Mouse (Mus musculus): ENCODE data around the gene Plb1. TPM values are rescaled to one million over a fixed set of nuclear protein-coding genes. Genes with fewer than 3 reads are reported as not detected.

Plb1 gene
- total RNA-seq, 2 experiments from 2014 or later, result 4.0 to 6.5 TPM

DNA sequence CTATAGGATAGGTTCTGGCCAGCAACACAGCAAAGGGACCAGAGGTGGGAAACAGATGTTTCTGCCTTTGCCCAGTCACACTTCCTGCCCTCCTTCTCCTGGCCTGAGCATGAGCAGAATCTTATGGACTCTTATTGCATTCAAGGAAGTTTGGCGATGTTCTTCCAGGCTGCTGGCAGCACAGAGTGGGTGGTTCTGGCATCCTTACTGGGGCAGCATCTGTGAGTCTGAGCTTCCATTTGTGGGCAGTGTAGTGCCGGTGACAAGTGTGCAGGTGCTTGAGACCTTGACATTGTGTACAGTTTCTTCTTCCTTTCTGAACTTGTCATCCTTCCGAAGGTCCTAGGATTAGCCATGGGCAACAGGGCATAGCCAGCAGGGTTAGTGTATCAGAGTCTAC lies 12.9 kb downstream of the Plb1 start:
- no peak for DNase-seq

DNA sequence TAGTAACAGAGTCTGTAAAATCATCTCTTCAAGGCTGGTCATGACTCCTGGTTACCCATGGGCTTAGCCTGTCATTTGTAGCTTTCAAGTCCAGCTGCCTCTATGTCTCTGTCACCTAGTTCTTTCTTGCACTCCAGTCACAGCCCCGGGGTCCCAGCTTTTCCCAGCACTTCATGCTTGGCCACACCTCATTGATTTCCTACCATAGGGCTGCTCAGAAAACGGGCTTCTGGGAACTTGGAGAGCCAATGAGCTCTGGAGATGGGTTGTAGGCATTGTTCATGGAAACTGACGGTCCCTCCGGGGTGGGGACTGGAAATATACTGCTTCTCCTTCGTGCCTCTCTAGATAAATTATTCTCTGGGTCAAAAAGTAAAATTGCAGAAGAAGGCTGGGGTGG lies 28.2 kb downstream of the Plb1 start:
- DNase-seq, result no peak

DNA sequence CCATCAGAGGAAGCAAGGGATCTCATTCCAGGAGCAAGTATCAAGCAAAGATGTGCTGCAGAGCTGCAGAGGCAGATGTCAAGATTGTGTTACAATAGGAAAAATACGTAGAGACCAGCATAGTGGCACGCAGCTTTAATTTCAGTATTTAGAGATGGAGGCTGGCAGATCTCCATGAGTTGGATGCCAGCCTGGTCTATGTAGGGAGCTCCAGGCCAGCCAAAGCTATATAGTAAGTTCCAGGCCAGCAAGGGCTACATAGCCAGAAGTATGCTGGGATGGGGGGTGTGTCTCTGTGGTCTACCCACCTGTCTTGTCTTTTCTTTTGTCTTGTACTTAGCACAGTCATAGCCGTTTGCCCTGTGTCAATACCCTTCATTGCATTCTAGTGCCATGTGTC lies 28.7 kb downstream of the Plb1 start:
- DNase-seq, result no peak

DNA sequence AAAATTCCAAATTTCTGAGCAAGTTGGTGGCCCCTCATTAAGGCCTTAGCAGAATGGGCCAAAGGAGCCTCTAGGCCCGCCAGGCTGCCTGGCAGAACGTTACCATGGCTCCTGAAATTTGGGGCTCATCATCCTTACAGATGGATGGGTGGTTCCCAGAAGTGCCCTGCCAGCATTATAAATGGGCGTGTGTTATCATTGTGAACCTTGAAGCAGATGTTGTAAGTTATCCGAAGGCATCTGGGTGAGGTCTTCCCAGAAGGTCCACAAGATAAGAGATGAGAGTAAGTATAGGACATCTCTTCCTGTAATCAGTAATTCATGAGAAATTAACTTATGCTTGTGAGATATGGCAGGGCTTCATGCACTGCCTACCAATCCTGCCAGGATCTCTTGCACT lies 30.0 kb downstream of the Plb1 start:
- no peak for DNase-seq

DNA sequence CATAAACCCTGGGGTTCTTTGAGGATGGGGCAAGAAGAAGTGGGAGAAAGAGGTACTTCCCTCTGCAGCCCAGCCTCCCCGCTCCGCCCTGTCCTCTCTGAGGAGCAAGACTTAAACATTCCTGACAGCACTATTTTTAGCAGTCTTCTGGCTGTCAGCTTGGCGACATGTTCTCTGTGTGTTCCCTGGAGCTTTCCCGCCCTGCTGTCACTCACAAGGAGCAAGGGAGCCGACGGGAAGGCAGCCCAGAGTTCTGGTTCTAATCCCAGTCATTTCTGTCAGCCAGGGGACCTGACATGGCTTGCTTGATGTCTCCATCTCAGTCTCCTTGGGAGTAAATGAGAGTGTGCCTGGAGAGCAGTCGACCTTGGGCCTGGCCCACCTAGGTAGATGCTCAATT lies 40.0 kb downstream of the Plb1 start:
- peak; percentile 7 for DNase-seq

DNA sequence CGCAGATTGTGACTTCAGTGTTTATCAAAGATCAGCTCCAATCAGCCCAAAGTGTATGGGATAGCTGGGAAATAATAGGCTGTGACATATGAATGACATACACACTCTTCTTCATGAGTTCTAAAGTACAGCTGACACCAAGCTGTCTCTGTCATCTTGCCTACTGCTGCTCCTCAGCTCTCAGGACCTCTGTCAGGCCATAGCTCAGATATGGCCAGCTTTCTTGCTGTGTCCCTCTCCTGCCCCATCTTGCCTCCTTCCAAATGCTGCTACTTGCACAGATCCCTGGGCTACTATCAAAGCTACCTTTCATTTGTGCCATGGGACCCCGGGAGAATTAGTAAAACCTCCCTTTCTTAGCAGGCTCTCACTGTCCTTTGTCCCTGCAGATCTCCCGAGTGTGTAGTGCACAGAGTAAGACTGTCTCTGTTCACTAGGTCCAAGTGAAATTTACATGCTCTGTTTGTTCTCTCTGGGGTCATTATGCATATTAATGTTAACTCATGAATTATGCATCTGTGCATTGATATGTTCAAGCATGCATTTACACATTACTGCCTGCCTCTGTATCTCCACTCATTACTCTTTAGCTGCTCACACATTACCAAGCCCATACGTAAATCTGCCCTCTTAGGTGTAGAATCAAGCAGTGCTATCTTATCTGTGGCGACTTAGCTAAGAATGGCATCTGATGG lies 45.6 kb downstream of the Plb1 start:
- DNase-seq, result no peak

DNA sequence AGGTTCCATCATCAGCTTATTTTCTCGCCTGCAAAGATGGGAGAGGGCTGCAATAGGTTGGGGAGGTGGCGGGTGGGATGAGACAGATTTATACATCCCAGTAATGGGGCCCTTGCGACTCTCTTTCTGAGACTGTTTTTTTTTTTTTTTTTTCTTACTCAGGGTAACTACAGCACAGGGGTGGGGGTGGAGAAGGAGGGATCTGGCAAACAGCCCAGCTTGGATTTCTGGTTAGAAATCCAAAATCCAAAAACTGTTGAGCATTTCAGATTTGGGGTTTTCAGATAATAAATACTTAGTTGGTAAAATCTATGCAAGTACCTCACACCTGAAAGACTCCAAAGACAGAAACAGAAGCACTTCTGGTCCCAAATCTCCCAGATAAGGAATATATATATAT lies 47.6 kb downstream of the Plb1 start:
- DNase-seq, result no peak

DNA sequence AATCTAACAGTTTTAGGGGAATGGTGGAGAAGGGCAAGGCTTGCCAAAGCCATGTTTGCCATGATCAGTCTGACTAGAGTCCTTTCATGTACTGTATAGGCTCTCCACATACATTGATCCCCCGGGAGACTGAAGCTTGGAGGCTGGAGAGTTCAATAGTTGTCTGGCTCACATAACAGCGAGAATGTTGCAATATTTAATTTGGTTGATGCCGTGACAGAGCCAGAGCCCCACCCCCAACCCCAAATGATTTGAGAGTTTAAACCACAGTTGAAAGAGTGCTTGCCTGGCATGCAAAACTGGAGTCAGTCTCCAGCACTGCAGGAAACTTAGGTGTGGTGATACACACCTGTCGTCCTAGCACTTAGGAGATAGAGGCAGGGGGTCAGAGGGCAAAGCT lies 49.8 kb downstream of the Plb1 start:
- DNase-seq, result no peak

DNA sequence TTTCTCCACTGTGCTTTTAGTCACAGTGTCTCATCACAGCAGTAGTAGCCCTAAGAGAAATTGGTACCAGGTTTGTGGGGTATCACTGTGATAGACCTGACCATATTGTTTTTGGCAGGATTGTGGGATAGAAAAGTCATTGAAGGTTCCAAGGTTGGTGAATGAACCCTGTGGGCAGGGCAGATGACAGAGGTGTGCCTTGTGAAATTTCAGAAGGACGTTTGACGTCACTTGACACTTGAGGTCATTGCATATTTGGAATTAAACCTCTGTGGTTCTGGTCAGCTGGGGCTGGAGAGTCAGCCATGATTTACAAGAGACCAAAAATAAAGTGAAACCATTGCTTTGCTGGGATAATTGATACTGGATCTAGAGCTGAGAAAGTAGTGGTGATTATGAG lies 50.9 kb downstream of the Plb1 start:
- DNase-seq, result no peak

DNA sequence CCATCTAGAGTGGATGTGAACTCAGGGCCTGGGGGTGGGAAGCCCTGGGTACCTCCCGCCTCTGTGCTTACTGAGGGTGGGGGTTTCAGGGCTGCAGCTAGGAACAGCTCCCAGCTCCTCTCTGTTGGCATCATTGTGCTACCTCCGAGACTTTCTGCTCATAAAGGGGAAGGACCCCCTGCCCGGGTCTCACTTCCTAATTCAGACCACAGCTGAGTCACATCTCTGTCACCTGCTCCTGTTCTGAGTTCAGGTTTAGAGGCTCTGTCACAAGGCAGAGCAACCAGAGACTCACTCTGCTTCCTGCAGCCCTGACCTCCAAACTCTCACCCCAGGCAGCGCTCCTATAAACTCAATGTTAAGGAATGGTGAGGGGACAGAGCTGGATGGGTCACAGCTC lies 53.8 kb downstream of the Plb1 start:
- no peak for DNase-seq

DNA sequence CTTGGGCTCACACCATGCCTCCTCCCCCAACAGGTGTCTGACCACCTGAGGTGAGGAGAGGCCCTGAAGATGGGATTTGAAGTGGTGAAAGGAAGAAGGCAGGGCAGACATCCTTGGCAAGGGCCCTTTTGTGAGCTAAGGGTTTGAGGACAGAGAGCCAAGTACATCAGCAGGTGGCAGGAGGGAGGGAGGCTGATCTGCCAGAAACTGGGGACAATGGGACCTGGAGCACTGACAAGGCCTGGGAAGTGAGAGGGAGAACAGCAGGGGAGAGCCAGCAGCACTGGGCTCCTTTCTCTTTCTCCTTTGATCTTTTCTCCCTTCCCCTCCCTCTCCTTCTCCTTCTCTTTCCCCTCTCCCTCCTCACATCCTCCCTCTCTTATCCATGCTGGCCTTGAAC lies 55.5 kb downstream of the Plb1 start:
- DNase-seq, result no peak

DNA sequence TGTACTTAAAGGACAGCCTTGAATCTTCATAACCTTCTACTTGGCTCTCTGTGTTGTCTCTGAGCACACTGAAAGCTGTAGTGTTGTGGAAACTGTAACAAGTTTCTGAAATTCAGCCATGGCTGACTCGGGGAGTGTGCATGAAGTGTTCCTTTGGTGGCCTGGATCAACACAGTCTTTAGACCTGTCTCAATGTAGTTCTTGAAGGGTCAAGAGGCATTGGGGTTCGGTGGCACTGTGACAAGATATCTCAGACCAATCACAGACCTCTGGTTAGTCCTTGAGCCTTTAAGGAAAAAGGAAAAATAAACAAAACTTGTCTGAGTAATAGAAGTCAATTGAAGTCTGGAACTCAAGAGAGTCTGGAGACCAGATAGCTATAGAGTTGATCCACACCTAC lies 58.8 kb downstream of the Plb1 start:
- no peak for DNase-seq

DNA sequence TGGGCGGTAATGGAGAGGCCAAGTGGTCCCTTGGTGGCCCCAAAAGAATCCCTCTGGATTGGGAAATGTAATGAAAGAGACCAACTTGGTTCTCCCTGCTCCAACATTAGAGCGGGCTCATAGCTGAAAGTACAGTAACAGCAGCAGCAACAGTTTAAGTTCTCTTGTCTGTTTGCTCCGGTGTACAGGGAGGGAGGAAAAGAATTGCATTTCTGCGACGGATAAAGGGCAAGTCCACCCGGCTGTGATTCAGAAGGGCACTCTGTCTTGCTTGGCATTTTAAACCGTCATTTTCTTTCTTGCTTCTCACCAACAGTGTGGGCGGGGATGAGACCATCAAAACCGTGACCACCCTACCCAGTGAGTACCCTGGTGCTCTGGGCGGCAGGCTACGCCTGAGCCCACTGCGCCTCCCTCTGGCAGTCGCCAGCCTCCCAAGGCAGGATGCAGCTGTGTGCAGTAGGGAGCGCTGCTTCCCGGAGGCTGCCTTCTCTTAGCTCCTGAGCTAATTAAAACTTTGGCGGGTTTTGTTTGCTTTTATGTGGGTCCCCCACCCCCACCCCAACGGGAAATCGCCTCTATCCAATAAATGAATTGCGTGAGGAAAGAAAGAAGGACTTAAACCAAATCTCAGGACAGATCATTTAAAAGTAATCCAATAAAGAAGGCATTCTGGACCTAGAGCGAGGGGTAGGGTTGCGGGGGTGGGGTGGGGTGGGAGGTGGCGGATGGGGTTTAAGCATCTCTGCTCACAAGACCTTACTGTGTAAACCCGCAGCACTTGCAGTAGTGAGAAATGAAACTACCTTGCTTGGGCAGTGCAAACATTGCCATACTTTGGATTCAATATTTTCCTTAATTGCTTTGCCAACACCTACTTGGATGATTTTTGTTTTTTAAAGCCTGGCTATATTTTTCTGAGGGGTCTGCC lies 70.7 kb downstream of the Plb1 start:
- peak; percentile 58 for DNase-seq

DNA sequence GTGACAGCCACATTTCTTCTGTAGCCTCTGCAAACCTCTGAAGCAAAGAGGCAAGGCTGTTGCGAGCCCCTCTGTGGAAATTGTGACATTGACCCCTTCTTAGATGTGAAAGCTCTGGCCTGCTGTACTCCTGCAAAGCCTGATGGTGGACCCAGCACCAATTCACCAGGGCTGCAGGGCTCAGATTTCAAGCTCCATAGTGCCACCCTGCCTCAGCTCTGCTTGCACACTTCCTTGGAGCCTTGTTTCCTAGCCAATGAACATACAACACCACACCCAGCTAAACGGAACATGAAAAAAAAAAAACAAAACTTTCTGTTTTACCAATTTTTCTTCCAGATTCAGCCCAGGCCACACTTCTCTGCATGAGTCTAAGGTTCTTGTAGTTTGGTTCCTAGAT lies 74.6 kb downstream of the Plb1 start:
- no peak for DNase-seq

DNA sequence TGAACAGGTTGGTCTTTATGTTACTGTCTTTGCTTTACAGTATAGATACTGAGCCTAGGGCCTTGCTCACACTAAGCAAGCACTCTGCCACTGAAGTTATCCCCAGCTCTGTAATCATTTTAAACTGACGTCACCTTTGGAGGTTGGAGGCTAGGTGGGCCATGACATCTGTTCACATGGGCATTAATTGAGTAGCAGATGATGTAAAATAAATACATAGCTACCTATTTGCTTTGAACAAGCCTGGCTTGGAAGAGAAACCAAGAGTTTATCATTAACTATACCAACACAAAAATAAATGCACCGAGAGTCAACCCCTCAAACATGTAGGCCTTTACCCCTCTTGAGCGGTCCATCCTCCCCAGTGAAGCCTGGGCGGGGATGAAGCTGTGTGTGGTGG lies 76.1 kb downstream of the Plb1 start:
- no peak for DNase-seq

DNA sequence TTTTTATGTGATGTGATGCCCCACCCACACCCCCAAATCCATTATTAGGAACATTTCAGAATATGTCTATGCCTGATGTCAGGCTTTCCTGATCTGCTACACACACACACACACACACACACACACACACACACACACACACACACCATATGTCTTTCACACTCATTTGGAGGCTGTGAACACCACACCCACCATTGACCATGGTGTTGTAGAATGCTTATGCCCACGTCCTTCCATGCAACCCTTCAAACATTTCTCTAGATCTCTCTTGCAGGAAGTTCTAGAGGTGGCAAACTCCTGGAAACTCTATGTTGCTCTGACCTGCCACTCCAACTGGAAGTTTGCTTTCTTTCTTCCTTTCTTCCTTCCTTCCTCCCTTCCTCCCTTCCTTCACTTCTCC lies 77.2 kb downstream of the Plb1 start:
- DNase-seq, result no peak

DNA sequence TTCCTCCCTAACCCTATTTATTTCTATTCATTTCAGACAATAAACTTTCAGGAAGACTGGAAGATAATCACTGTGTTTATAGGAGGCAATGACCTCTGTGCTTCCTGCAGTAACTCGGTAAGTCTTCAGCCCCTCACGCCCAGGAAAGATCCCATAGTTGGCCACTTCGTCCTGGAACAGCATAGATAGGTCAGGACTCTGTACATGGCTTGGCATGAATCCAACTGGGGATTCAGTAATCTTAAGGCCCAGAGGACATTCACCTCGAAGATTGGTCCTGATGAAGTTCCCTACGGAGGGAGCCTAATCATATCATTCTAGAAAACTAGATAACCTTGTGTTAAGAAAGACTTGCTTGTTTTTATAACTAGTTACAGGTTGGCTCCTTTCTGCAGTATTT lies 78.3 kb downstream of the Plb1 start:
- DNase-seq, result no peak

DNA sequence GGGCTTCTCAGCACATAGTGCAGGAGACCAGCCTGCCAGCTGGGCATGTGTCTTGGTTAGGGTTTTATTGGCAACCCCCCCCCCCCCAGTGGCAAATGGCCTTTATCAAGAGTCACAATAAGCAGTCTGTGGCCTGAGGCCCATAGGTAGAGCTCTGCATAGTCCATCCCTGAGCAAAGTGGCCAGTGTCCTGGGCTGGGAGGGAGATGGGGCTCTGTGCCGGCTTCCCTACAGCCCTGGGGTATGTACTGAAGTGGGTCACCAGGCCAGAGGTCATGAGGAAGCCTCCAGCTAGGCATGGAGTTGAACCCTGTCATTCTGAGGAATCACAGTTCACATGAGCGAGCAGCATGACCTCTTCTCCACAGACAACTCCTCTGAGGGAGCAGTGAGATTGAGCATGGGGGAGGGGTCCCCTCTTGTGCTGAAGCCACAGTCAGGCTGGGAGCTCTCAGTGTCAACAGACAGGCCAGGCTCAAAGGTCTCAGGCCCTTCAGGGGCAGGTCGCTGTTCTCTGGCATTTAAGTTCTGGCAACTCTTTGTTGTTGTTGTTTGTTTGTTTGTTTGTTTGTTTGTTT lies 79.2 kb downstream of the Plb1 start:
- no peak for DNase-seq

DNA sequence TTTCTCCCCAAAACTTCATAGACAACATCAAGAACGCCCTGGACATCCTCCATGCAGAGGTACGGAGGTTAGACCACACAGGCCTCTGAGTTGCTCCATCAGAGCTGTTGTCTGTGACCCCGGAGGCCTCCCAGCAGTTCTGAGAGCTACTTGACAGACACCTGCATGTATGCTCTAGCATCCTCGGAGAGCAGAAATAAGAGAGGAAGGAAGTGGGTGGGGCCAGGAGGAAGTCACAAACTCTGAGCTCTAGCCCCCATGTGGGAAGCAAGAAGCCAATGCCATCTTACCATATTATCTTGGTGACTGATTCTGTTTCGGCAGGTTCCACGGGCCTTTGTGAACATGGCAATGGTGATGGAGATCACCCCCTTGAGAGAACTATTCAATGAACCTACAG lies 81.2 kb downstream of the Plb1 start:
- DNase-seq, result no peak

DNA sequence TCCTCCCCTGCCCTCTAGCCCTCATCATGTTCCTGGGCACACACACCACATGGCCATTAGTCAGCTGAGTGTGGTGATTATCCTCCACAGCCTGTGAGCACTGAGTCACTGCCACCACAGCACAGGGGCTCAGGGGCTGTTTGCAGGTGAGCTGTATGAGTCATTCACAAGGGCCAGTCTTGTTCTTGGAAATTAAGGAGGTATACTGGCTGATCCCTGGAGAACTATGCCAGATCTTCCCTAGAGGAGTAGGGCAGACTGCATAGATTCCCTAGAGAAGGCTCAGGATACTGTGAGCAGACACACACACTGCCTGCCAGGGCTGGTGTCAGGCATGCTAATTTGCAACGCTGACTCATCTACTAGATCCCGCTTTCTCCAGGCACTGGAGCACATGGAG lies 82.2 kb downstream of the Plb1 start:
- no peak for DNase-seq

DNA sequence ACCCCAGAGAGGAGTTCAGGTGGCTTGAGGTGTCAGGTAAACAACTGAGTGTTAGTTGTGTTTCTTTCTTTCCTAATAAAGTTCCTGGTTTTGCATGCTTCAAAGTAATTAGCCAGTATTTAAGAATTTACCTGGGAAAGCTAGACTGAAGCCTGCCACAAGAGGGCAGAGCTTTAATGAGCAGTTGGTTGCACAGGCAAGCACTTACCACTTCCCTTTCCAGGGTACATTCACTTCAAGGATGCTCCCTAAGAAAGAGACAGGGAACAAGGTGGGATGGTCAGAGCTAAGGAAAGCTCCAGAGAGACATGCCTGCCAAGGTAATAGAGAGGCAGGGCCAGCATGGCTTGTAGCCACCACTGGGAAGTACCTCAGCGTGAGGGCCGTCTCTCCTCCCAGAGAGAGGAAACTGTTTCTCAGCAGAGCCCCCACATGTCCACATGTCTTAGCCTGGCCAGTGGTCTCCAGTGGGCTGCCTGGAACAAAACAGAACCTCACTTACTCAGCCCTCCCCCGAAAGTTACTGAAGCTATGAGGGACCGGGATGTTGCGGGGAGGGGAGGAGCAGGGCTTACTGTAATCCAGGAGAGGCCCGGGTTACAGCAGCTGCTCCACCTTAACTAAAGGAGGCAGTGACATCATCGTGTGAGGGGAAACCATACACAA lies 89.8 kb downstream of the Plb1 start:
- DNase-seq, result peak; percentile 45

DNA sequence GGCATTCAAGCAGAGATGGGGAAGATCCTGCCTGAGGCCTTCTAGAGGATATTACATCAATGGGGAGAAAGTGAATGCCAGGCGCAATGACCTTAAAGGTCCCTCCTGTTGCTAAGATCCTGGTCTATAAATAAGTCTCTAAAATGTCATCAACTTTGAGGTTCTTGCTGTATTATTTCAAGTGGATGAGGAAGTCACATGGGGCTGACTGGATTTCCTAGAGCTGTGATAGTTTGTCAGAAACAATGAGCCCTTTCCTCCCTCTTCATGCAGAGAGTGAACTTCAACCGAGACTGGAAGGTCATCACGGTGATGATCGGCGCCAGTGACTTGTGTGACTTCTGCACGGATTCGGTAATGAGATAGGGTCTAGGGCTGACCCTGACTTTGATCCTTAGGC lies 95.6 kb downstream of the Plb1 start:
- no peak for DNase-seq

DNA sequence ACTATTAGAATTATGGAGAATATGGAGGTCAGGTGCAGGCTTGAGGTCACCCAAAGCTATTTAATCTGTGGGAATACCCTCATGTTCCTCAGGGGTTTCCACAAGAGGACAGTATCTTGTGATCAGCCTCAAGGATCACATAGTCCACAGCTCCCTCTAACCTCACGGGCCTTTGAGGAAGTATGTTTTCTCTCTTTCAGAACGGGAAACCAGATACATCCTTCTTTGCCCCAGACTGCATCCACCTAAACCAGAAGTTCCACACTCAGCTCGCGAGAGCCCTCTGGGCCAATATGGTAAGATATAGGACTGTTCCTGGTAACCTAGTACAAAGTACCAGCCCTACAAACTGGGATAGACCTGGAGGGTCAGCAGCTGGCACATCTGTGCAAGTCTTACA lies 100.1 kb downstream of the Plb1 start:
- no peak for DNase-seq

Data from gastrocnemius, postnatal 10 days (tissue).